Mouse (Mus musculus) intestine, embryonic 16.5 days (tissue): Measurements from ENCODE around the gene Pfdn2. TPM values are rescaled to one million over a fixed set of nuclear protein-coding genes. Genes with fewer than 3 reads are reported as not detected.

ENCODE experiments used
- ATAC-seq: fragments of 200-750 bp; cut with Nextera tagmentation; 2 replicates; pipeline ENCODE4 v1.8.0; 2017; ENCODE audit warnings: moderate TSS enrichment, moderate library complexity
- H3K27ac ChIP-seq: fragments of 300-500 bp; sonication (generic); 2 replicates; pipeline ENCODE4 v1.5.1; 2014; ENCODE audit warnings: mild to moderate bottlenecking, low read length
- H3K27me3 ChIP-seq: fragments of 300-500 bp; sonication (generic); replicated peaks from 2 replicates; pipeline ENCODE4 v1.6.1; 2014; ENCODE audit warnings: low read length, control low read depth, mixed read lengths; ENCODE audit not compliant: control insufficient read depth, insufficient read depth
- H3K36me3 ChIP-seq: fragments of 300-500 bp; sonication (generic); 2 replicates; pipeline ENCODE4 v1.6.1; 2014; ENCODE audit warnings: low read length, control low read depth; ENCODE audit not compliant: control insufficient read depth, insufficient read depth
- H3K4me1 ChIP-seq: fragments of 300-500 bp; sonication (generic); 2 replicates; pipeline ENCODE4 v1.6.1; 2014; ENCODE audit warnings: low read length, control low read depth, mixed read lengths; ENCODE audit not compliant: control insufficient read depth, insufficient read depth
- H3K4me2 ChIP-seq: fragments of 300-500 bp; sonication (generic); 2 replicates; pipeline ENCODE4 v1.6.1; 2014; ENCODE audit warnings: low read depth, low read length, control low read depth
- H3K4me3 ChIP-seq: fragments of 300-500 bp; sonication (generic); 2 replicates; pipeline ENCODE4 v1.5.1; 2014; ENCODE audit warnings: mild to moderate bottlenecking, low read length
- H3K9ac ChIP-seq: fragments of 300-500 bp; sonication (generic); 2 replicates; pipeline ENCODE4 v1.6.1; 2014; ENCODE audit warnings: low read depth, low read length
- H3K9me3 ChIP-seq: fragments of 300-500 bp; sonication (generic); 2 replicates; pipeline ENCODE4 v1.6.1; 2016; ENCODE audit warnings: low read length, control low read depth; ENCODE audit not compliant: control insufficient read depth
- WGBS: fragments of 180-500 bp; shearing (Covaris S2); extraction: QIAGEN DNeasy Blood & Tissue Kit; methylation state at CpG from one replicate; pipeline ENCODE4 v1.1.7; 2014; 5-methylcytosine and 5-hydroxymethylcytosine counted together
- polyA plus RNA-seq: library from polyadenylated mRNA; unstranded; fragments of >200 nt; fragmentation: Nextera tagmentation; extraction: Ambion mirVana; gene quantifications from 2 replicates; pipeline ENCODE4 v1.2.1, GENCODE M21; 2015

The Pfdn2 gene
- polyA plus RNA-seq, 1 experiment from 2014 or later = 99.0 TPM

DNA sequence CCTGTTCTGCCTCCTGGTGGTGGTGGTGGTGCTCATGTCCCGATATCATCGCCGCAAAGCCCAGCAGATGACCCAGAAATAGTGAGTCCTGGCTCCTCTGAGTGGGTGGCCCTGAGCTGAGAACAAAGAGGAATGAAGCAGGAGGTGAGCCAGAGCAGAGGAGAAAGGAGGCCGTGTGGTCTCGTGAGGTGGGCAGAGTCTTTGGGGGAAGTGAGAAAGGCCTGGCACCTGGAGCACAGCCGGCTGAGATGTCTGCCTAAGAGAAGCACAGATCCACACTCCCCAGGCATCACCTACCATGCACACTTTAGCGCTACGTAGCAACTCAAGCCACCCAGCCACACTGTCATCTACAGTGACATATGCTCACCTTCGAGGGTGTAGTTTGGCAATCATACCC lies 39.7 kb downstream of the Pfdn2 start:
- Histone ChIP-seq H3K4me1 (no peaks in the 10 kb centered on the region), H3K27ac (no peak overlapping the region), H3K27me3 (0 out of 2 replicates have a peak, but pooled peaks cover 2% of the 10 kb centered on the region), H3K4me3 (no peak overlapping the region), H3K9ac (no peak overlapping the region), H3K36me3 (no peaks in the 10 kb centered on the region), H3K9me3 (no peaks in the 10 kb centered on the region), H3K4me2 (no peak overlapping the region)
- no peak for ATAC-seq
- 63% methylated on average over 9 of the region's 9 CpGs for WGBS

- 32% methylated on average over 6 of the region's 6 CpGs for WGBS
- ATAC-seq = no peak
These were observed 41.6 kb downstream of the Pfdn2 start for GRCm38 (mm10) chr1:171387099-171387498.

DNA sequence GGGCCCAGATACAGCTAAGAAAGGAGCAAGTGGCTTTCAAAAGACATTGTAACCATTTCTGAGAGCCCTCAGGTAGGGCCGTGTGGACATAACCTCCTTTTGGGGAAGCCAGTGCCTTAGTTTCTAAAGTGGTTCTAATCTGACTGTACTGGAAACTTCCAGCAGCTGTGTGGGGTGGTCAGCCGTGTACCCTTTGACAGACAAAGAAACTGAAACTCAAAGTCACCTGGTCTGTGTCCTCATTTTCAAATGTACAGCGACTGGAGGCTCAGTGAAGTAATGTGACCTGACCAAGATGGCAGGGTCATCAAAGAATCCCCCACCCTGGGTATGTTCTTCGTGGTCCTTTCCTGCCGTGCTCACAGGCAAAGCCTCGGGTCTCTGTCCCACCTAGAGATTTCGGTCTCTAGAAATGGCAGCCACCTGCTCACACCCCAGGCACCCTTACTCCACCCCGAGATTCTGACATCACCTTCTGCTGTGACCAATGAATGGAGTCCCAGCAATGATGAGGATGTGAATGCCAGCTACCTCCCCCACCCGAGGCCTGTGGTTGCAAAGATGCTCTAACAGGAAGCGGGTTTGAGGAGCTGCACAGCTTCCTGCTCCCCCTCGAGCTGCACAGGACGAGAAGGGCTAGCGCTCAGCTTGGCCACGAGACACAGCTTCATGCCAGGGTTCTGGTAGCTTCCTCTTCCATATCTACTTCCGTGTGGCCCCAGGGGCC lies 43.1 kb downstream of the Pfdn2 start, which contains the start of gene Arhgap30:
Gene Arhgap30, plus strand, starts transcription at position 579 of the 727 bp plus-strand sequence.
- H3K9ac ChIP-seq = no peak within 1 kb of the TSS
- H3K9me3 ChIP-seq = no peaks in the 10 kb centered on the region

More at GRCm38 (mm10) chr1:171387099-171387498, 41.6 kb downstream of the Pfdn2 start:
- H3K9ac ChIP-seq = no peak overlapping the region
- H3K9me3 ChIP-seq = no peaks in the 10 kb centered on the region
- no peak overlapping the region for H3K4me2 ChIP-seq
- no peak overlapping the region for H3K27ac ChIP-seq
- no peaks in the 10 kb centered on the region for H3K27me3 ChIP-seq
- no peaks in the 10 kb centered on the region for H3K36me3 ChIP-seq
- H3K4me3 ChIP-seq = no peak overlapping the region
- H3K4me1 ChIP-seq = no peaks in the 10 kb centered on the region

DNA sequence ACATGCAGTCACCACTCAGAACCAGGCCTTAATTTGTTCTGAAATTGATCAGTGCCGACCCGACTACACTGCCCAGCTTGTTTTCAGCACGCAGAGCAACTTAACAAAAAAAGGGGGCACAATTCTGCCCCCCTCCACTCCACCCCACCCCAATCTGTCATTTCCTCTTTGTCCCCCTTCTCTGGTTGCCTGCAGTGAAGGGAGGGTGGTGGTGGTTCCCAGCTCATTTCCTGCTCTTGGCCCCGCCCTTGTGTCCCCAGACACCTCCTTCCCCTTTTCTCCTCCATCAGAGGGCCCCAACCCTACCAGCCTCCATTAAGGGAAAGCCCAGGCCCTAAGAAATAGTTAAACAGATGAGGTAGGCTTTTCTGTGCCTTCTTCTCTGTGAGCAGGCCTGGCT lies 44.6 kb downstream of the Pfdn2 start:
- Histone ChIP-seq H3K4me3 (no peak overlapping the region), H3K4me1 (no peaks in the 10 kb centered on the region), H3K36me3 (no peaks in the 10 kb centered on the region), H3K9ac (no peak overlapping the region), H3K27ac (no peak overlapping the region), H3K4me2 (no peak overlapping the region), H3K27me3 (no peaks in the 10 kb centered on the region), H3K9me3 (no peaks in the 10 kb centered on the region)
- 61% methylated on average over 4 of the region's 4 CpGs for WGBS
- peak; percentile 69 for ATAC-seq

More for the DNA sequence above, 43.1 kb downstream of the Pfdn2 start, which contains the start of gene Arhgap30:
- Histone ChIP-seq H3K4me3 (no peak within 1 kb of the TSS), H3K27ac (no peak within 1 kb of the TSS), H3K36me3 (no peaks in the 10 kb centered on the region), H3K4me2 (no peak within 1 kb of the TSS), H3K27me3 (no peaks in the 10 kb centered on the region), H3K4me1 (no peaks in the 10 kb centered on the region)
- WGBS = 75% methylated on average over 15 of the region's 15 CpGs
- ATAC-seq = peak; percentile 25; the same call in 1 of the 2 replicates

DNA sequence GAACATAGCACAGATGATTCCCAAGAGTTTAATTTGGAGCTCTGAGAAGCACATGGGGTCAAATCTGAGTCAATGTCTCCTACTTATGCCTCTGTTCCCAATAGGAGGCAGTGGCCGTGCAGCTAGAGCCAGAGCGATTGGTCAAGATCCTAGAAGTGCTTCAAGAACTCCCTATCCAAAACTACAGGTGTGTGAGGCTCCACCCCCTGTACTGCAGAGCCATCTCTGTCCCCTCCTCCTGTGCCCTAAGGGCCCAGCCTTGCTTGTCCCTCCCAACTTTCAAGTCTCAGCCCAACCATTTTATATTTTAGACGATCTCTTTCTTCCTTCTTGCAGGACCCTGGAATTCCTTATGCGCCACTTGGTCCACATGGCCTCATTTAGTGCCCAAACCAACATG lies 56.4 kb downstream of the Pfdn2 start:
- Histone ChIP-seq H3K36me3 (no peaks in the 10 kb centered on the region), H3K4me2 (no peak overlapping the region), H3K4me3 (no peak overlapping the region), H3K9ac (no peak overlapping the region), H3K27me3 (no peaks in the 10 kb centered on the region), H3K9me3 (no peaks in the 10 kb centered on the region), H3K27ac (no peak overlapping the region), H3K4me1 (no peaks in the 10 kb centered on the region)
- WGBS = 82% methylated on average over 4 of the region's 4 CpGs
- no peak for ATAC-seq

DNA sequence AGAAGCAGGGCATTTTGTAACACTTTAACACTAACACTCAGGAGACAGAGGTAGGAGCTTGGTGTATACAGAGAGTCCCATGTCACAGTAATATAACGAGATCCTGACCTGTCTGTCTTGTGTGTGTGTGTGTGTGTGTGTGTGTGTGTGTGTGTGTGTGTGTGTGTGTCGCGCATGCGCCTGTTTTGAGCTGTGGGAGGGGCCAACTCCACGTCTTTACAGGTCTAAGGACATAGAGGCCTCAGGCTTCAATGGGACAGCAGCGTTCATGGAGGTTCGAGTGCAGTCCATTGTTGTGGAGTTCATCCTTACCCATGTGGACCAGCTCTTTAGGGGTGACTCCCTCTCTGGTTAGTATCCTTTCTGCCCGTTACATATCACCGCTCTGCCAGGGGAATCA lies 57.5 kb downstream of the Pfdn2 start:
- Histone ChIP-seq H3K4me3 (no peak overlapping the region), H3K27ac (no peak overlapping the region), H3K27me3 (no peaks in the 10 kb centered on the region), H3K9me3 (no peaks in the 10 kb centered on the region), H3K36me3 (no peaks in the 10 kb centered on the region), H3K9ac (no peak overlapping the region), H3K4me2 (no peak overlapping the region), H3K4me1 (no peaks in the 10 kb centered on the region)
- WGBS = 82% methylated on average over 9 of the region's 9 CpGs
- ATAC-seq = no peak

- H3K9me3 ChIP-seq = no peaks in the 10 kb centered on the region
- no peak overlapping the region for H3K4me3 ChIP-seq
- H3K4me1 ChIP-seq = no peaks in the 10 kb centered on the region
- H3K9ac ChIP-seq = no peak overlapping the region
- no peaks in the 10 kb centered on the region for H3K36me3 ChIP-seq
- H3K27ac ChIP-seq = no peak overlapping the region
- WGBS = 78% methylated on average over 5 of the region's 5 CpGs
- ATAC-seq = no peak
- no peaks in the 10 kb centered on the region for H3K27me3 ChIP-seq
- no peak overlapping the region for H3K4me2 ChIP-seq
These were observed 61.8 kb downstream of the Pfdn2 start for GRCm38 (mm10) chr1:171407263-171407662.

Other genes with a start within 250 kb of the Pfdn2 start
- 1.6 and 2.1 TPM in 2 replicates for gene Cfap126, start 231.8 kb upstream of the Pfdn2 start, polyA plus RNA-seq
- 457 and 490 TPM in 2 replicates for gene Sdhc, start 195.1 kb upstream of the Pfdn2 start, polyA plus RNA-seq
- 1.7 TPM in 2 replicates for gene Mpz, start 195.0 kb upstream of the Pfdn2 start, polyA plus RNA-seq
- gene Pcp4l1, start 149.4 kb upstream of the Pfdn2 start, polyA plus RNA-seq = 16.4 and 19.4 TPM in 2 replicates
- 18.7 and 21.7 TPM in 2 replicates for gene Nr1i3, start 131.7 kb upstream of the Pfdn2 start, polyA plus RNA-seq
- 32.0 and 34.7 TPM in 2 replicates for gene Tomm40l, start 123.2 kb upstream of the Pfdn2 start, polyA plus RNA-seq
- 55.3 and 151 TPM in 2 replicates for gene Apoa2, start 120.6 kb upstream of the Pfdn2 start, polyA plus RNA-seq
- gene Fcer1g, start 111.3 kb upstream of the Pfdn2 start, polyA plus RNA-seq = 50.3 and 52.1 TPM in 2 replicates
- 6.3 and 7.0 TPM in 2 replicates for gene Adamts4, start 95.2 kb upstream of the Pfdn2 start, polyA plus RNA-seq
- gene Ndufs2, start 94.3 kb upstream of the Pfdn2 start, polyA plus RNA-seq = 339 and 373 TPM in 2 replicates
- gene B4galt3, start 75.3 kb upstream of the Pfdn2 start, polyA plus RNA-seq = 50.0 and 56.5 TPM in 2 replicates
- 40.2 and 40.9 TPM in 2 replicates for gene Ppox, start 64.5 kb upstream of the Pfdn2 start, polyA plus RNA-seq
- 50.8 and 53.2 TPM in 2 replicates for gene Usp21, start 57.7 kb upstream of the Pfdn2 start, polyA plus RNA-seq
- gene Ufc1, start 50.6 kb upstream of the Pfdn2 start, polyA plus RNA-seq = 98.8 and 103 TPM in 2 replicates
- 42.6 and 46.8 TPM in 2 replicates for gene Dedd, start 16.5 kb upstream of the Pfdn2 start, polyA plus RNA-seq
- 57.6 and 60.9 TPM in 2 replicates for gene Nit1, start within 50 bp of the Pfdn2 start, polyA plus RNA-seq
- 0.60 and 1.1 TPM in 2 replicates for gene Klhdc9, start 15.1 kb downstream of the Pfdn2 start, polyA plus RNA-seq
- 2.8 and 3.8 TPM in 2 replicates for gene Nectin4, start 24.4 kb downstream of the Pfdn2 start, polyA plus RNA-seq
- 2.0 and 2.5 TPM in 2 replicates for gene Arhgap30, start 43.3 kb downstream of the Pfdn2 start, polyA plus RNA-seq
- 54.6 and 58.1 TPM in 2 replicates for gene Usf1, start 65.6 kb downstream of the Pfdn2 start, polyA plus RNA-seq
- gene Tstd1, start 73.2 kb downstream of the Pfdn2 start, polyA plus RNA-seq = 5.3 and 5.6 TPM in 2 replicates
- gene F11r, start 91.9 kb downstream of the Pfdn2 start, polyA plus RNA-seq = 101 and 108 TPM in 2 replicates
- 11.1 and 11.2 TPM in 2 replicates for gene Alyref2, start 157.8 kb downstream of the Pfdn2 start, polyA plus RNA-seq
- 0.20 and 0.23 TPM in 2 replicates for gene Itln1, start 189.6 kb downstream of the Pfdn2 start, polyA plus RNA-seq
- 0.62 and 0.91 TPM in 2 replicates for gene Cd244a, start 213.5 kb downstream of the Pfdn2 start, polyA plus RNA-seq